Mouse (Mus musculus): Measurements from ENCODE around the gene Gpr84.

The Gpr84 gene

GRCm38 (mm10) chr15:103335488-103336235 is 25.2 kb upstream of the Gpr84 start:
- in situ Hi-C loops (cut with MboI, MseI), result no loop called here

GRCm38 (mm10) chr15:103335040-103335439 is 24.6 kb upstream of the Gpr84 start:
- in situ Hi-C loops (cut with MboI, MseI), result no loop called here

- in situ Hi-C loops (cut with MboI, MseI), result no loop called here
These were observed 23.8 kb upstream of the Gpr84 start for GRCm38 (mm10) chr15:103334194-103334593.

- in situ Hi-C loops (cut with MboI, MseI), result no loop called here
These were observed 23.3 kb upstream of the Gpr84 start for GRCm38 (mm10) chr15:103333738-103334137.

GRCm38 (mm10) chr15:103333081-103333615 is 22.7 kb upstream of the Gpr84 start:
- in situ Hi-C loops (cut with MboI, MseI), result no loop called here

GRCm38 (mm10) chr15:103323455-103324247 is 13.2 kb upstream of the Gpr84 start:
- in situ Hi-C loops (cut with MboI, MseI), result loop anchor here (25.0 kb wide), 1 partner anchor 336 kb away; the partner anchor contains the start of genes Hoxc6, Hoxc8 and Hoxc9

- in situ Hi-C loops (cut with MboI, MseI), result loop anchor here (25.0 kb wide), 1 partner anchor 336 kb away; the partner anchor contains the start of genes Hoxc6, Hoxc8 and Hoxc9
These were observed 12.7 kb upstream of the Gpr84 start for GRCm38 (mm10) chr15:103323070-103323454.

GRCm38 (mm10) chr15:103322396-103322795 is 12.0 kb upstream of the Gpr84 start:
- in situ Hi-C loops (cut with MboI, MseI), result loop anchor here (25.0 kb wide), 1 partner anchor 335 kb away; the partner anchor contains the start of genes Hoxc6, Hoxc8 and Hoxc9

- in situ Hi-C loops (cut with MboI, MseI), result loop anchor here (25.0 kb wide), 1 partner anchor 334 kb away; the partner anchor contains the start of genes Hoxc6, Hoxc8 and Hoxc9
These were observed 10.7 kb upstream of the Gpr84 start for GRCm38 (mm10) chr15:103321076-103321475.

- in situ Hi-C loops (cut with MboI, MseI), result loop anchor here (5.0 to 25.0 kb wide), 2 partner anchors 131 to 331 kb away; partner anchors contain the start of genes Hoxc6, Hoxc8 and Hoxc9
These were observed 7.9 kb upstream of the Gpr84 start for GRCm38 (mm10) chr15:103318201-103318816.

GRCm38 (mm10) chr15:103317731-103318130 is 7.3 kb upstream of the Gpr84 start:
- in situ Hi-C loops (cut with MboI, MseI), result loop anchor here (5.0 to 25.0 kb wide), 2 partner anchors 130 to 330 kb away; partner anchors contain the start of genes Hoxc6, Hoxc8 and Hoxc9

GRCm38 (mm10) chr15:103317120-103317519 is 6.7 kb upstream of the Gpr84 start:
- in situ Hi-C loops (cut with MboI, MseI), result loop anchor here (5.0 to 25.0 kb wide), 2 partner anchors 130 to 330 kb away; partner anchors contain the start of genes Hoxc6, Hoxc8 and Hoxc9

- in situ Hi-C loops (cut with MboI, MseI), result loop anchor here (5.0 to 25.0 kb wide), 2 partner anchors 129 to 329 kb away; partner anchors contain the start of genes Hoxc6, Hoxc8 and Hoxc9
These were observed 5.8 kb upstream of the Gpr84 start for GRCm38 (mm10) chr15:103315979-103316776.

GRCm38 (mm10) chr15:103315011-103315502 is 4.6 kb upstream of the Gpr84 start:
- in situ Hi-C loops (cut with MboI, MseI), result loop anchor here (5.0 to 25.0 kb wide), 2 partner anchors 128 to 328 kb away; partner anchors contain the start of genes Hoxc6, Hoxc8 and Hoxc9

GRCm38 (mm10) chr15:103314181-103314580 is 3.8 kb upstream of the Gpr84 start:
- in situ Hi-C loops (cut with MboI, MseI), result loop anchor here (25.0 kb wide), 1 partner anchor 327 kb away; the partner anchor contains the start of genes Hoxc6, Hoxc8 and Hoxc9

GRCm38 (mm10) chr15:103313495-103314095 is 3.2 kb upstream of the Gpr84 start:
- in situ Hi-C loops (cut with MboI, MseI), result loop anchor here (25.0 kb wide), 1 partner anchor 326 kb away; the partner anchor contains the start of genes Hoxc6, Hoxc8 and Hoxc9

- in situ Hi-C loops (cut with MboI, MseI), result loop anchor here (25.0 kb wide), 1 partner anchor 322 kb away; the partner anchor contains the start of genes Hoxc6, Hoxc8 and Hoxc9
These were observed 1.4 kb downstream of the Gpr84 start for GRCm38 (mm10) chr15:103308876-103309580.

- in situ Hi-C loops (cut with MboI, MseI), result loop anchor here (25.0 kb wide), 1 partner anchor 321 kb away; the partner anchor contains the start of genes Hoxc6, Hoxc8 and Hoxc9
These were observed 2.1 kb downstream of the Gpr84 start for GRCm38 (mm10) chr15:103308056-103308875.
